Mouse (Mus musculus): ENCODE data around the gene Foxn4. TPM values are rescaled to one million over a fixed set of nuclear protein-coding genes. Genes with fewer than 3 reads are reported as not detected.

The Foxn4 gene
- 0.42 and 1.3 TPM in 2 replicates for polyA plus RNA-seq (2014; fragmentation: Nextera tagmentation; extraction: Ambion mirVana)

- Histone ChIP-seq H3K9me3 (replicated peaks; ENCODE audit: control insufficient read depth, low read length) (no peaks in the 10 kb centered on the region), H3K27me3 (ENCODE audit: control insufficient read depth, insufficient read depth, low read length) (peaks cover 52% of the 10 kb centered on the region), H3K4me2 (ENCODE audit: low read depth, low read length) (peak within 1 kb of the TSS; percentile 80), H3K27ac (replicated peaks; ENCODE audit: low read depth, low read length) (no peak within 1 kb of the TSS), H3K36me3 (replicated peaks; ENCODE audit: control insufficient read depth, insufficient read depth, low read depth, low read length) (no peaks in the 10 kb centered on the region), H3K4me1 (ENCODE audit: control insufficient read depth, insufficient read depth, low read length) (peaks cover 6% of the 10 kb centered on the region; the same call in 1 of the 2 replicates), H3K4me3 (ENCODE audit: low read depth, low read length) (peak within 1 kb of the TSS; percentile 39), H3K9ac (replicated peaks; ENCODE audit: low read length) (no peak within 1 kb of the TSS)
- WGBS = 0% methylated on average over 53 of the region's 56 CpGs
- DNase-seq (ENCODE audit: low spot score) (peak; percentile 69), ATAC-seq (replicated peaks; ENCODE audit: insufficient number of reproducible peaks, low FRiP score, low TSS enrichment, low read depth) (peak; percentile 72)
Observed at GRCm38 (mm10) chr5:114273693-114274402, at the start of gene Foxn4. Gene Foxn4 (minus strand): TSS chr5:114273807.

- Histone ChIP-seq H3K4me3 (ENCODE audit: low read depth, low read length) (no peak overlapping the region), H3K9me3 (replicated peaks; ENCODE audit: control insufficient read depth, low read length) (no peaks in the 10 kb centered on the region), H3K4me1 (ENCODE audit: control insufficient read depth, insufficient read depth, low read length) (no peaks in the 10 kb centered on the region), H3K36me3 (replicated peaks; ENCODE audit: control insufficient read depth, insufficient read depth, low read depth, low read length) (no peaks in the 10 kb centered on the region), H3K27ac (replicated peaks; ENCODE audit: low read depth, low read length) (no peak overlapping the region), H3K9ac (replicated peaks; ENCODE audit: low read length) (no peak overlapping the region), H3K27me3 (ENCODE audit: control insufficient read depth, insufficient read depth, low read length) (no peaks in the 10 kb centered on the region), H3K4me2 (ENCODE audit: low read depth, low read length) (no peak overlapping the region)
- 54% methylated on average over 25 of the region's 25 CpGs for WGBS
- ATAC-seq (replicated peaks; ENCODE audit: insufficient number of reproducible peaks, low FRiP score, low TSS enrichment, low read depth) (no peak), DNase-seq (ENCODE audit: low spot score) (no peak)
Observed at GRCm38 (mm10) chr5:114323105-114323790, 49.6 kb upstream of the Foxn4 start.

- Histone ChIP-seq H3K4me1 (ENCODE audit: control insufficient read depth, insufficient read depth, low read length) (no peaks in the 10 kb centered on the region; the same call in 1 of the 2 replicates), H3K4me2 (ENCODE audit: low read depth, low read length) (no peak overlapping the region), H3K9me3 (replicated peaks; ENCODE audit: control insufficient read depth, low read length) (no peaks in the 10 kb centered on the region), H3K4me3 (ENCODE audit: low read depth, low read length) (no peak overlapping the region), H3K27ac (replicated peaks; ENCODE audit: low read depth, low read length) (no peak overlapping the region), H3K27me3 (ENCODE audit: control insufficient read depth, insufficient read depth, low read length) (no peaks in the 10 kb centered on the region), H3K9ac (replicated peaks; ENCODE audit: low read length) (no peak overlapping the region), H3K36me3 (replicated peaks; ENCODE audit: control insufficient read depth, insufficient read depth, low read depth, low read length) (no peaks in the 10 kb centered on the region)
- no peak for ATAC-seq (replicated peaks; ENCODE audit: insufficient number of reproducible peaks, low FRiP score, low TSS enrichment, low read depth)
- WGBS = 68% methylated on average over 11 of the region's 11 CpGs
- DNase-seq (ENCODE audit: low spot score) = no peak
Observed at GRCm38 (mm10) chr5:114309680-114310036, 36.1 kb upstream of the Foxn4 start.

GRCm38 (mm10) chr5:114308765-114309679 lies 35.4 kb upstream of the Foxn4 start:
- no peak overlapping the region for H3K4me3 ChIP-seq (ENCODE audit: low read depth, low read length)
- 54% methylated on average over 18 of the region's 18 CpGs for WGBS
- H3K27me3 ChIP-seq (ENCODE audit: control insufficient read depth, insufficient read depth, low read length) = no peaks in the 10 kb centered on the region
- H3K4me1 ChIP-seq (ENCODE audit: control insufficient read depth, insufficient read depth, low read length) = no peaks in the 10 kb centered on the region
- DNase-seq (ENCODE audit: low spot score) (peak; percentile 89), ATAC-seq (replicated peaks; ENCODE audit: insufficient number of reproducible peaks, low FRiP score, low TSS enrichment, low read depth) (no peak)
- no peak overlapping the region for H3K27ac ChIP-seq (replicated peaks; ENCODE audit: low read depth, low read length)
- H3K9me3 ChIP-seq (replicated peaks; ENCODE audit: control insufficient read depth, low read length) = no peaks in the 10 kb centered on the region
- no peaks in the 10 kb centered on the region for H3K36me3 ChIP-seq (replicated peaks; ENCODE audit: control insufficient read depth, insufficient read depth, low read depth, low read length)
- H3K4me2 ChIP-seq (ENCODE audit: low read depth, low read length) = no peak overlapping the region
- no peak overlapping the region for H3K9ac ChIP-seq (replicated peaks; ENCODE audit: low read length)

- Histone ChIP-seq H3K4me3 (ENCODE audit: low read depth, low read length) (no peak overlapping the region), H3K9ac (replicated peaks; ENCODE audit: low read length) (no peak overlapping the region), H3K9me3 (replicated peaks; ENCODE audit: control insufficient read depth, low read length) (no peaks in the 10 kb centered on the region), H3K4me1 (ENCODE audit: control insufficient read depth, insufficient read depth, low read length) (no peaks in the 10 kb centered on the region), H3K4me2 (ENCODE audit: low read depth, low read length) (no peak overlapping the region), H3K27me3 (ENCODE audit: control insufficient read depth, insufficient read depth, low read length) (no peaks in the 10 kb centered on the region), H3K27ac (replicated peaks; ENCODE audit: low read depth, low read length) (no peak overlapping the region), H3K36me3 (replicated peaks; ENCODE audit: control insufficient read depth, insufficient read depth, low read depth, low read length) (no peaks in the 10 kb centered on the region)
- ATAC-seq (replicated peaks; ENCODE audit: insufficient number of reproducible peaks, low FRiP score, low TSS enrichment, low read depth) = no peak
- 58% methylated on average over 5 of the region's 5 CpGs for WGBS
- DNase-seq (ENCODE audit: low spot score) = no peak
Observed at GRCm38 (mm10) chr5:114306496-114306895, 32.9 kb upstream of the Foxn4 start.

- Histone ChIP-seq H3K4me1 (ENCODE audit: control insufficient read depth, insufficient read depth, low read length) (peaks cover 2% of the 10 kb centered on the region; the same call in 1 of the 2 replicates), H3K9ac (replicated peaks; ENCODE audit: low read length) (no peak overlapping the region), H3K4me2 (ENCODE audit: low read depth, low read length) (no peak overlapping the region), H3K27ac (replicated peaks; ENCODE audit: low read depth, low read length) (no peak overlapping the region), H3K4me3 (ENCODE audit: low read depth, low read length) (no peak overlapping the region), H3K9me3 (replicated peaks; ENCODE audit: control insufficient read depth, low read length) (no peaks in the 10 kb centered on the region), H3K27me3 (ENCODE audit: control insufficient read depth, insufficient read depth, low read length) (no peaks in the 10 kb centered on the region), H3K36me3 (replicated peaks; ENCODE audit: control insufficient read depth, insufficient read depth, low read depth, low read length) (no peaks in the 10 kb centered on the region)
- WGBS = 81% methylated on average over 6 of the region's 6 CpGs
- DNase-seq (ENCODE audit: low spot score) = no peak
- no peak for ATAC-seq (replicated peaks; ENCODE audit: insufficient number of reproducible peaks, low FRiP score, low TSS enrichment, low read depth)
Observed at GRCm38 (mm10) chr5:114303166-114303565, 29.6 kb upstream of the Foxn4 start.

- no peak overlapping the region for H3K9ac ChIP-seq (replicated peaks; ENCODE audit: low read length)
- H3K4me2 ChIP-seq (ENCODE audit: low read depth, low read length) = no peak overlapping the region
- WGBS = 79% methylated on average over 24 of the region's 24 CpGs
- no peak for ATAC-seq (replicated peaks; ENCODE audit: insufficient number of reproducible peaks, low FRiP score, low TSS enrichment, low read depth)
- H3K27me3 ChIP-seq (ENCODE audit: control insufficient read depth, insufficient read depth, low read length) = no peaks in the 10 kb centered on the region
- H3K4me3 ChIP-seq (ENCODE audit: low read depth, low read length) = no peak overlapping the region
- DNase-seq (ENCODE audit: low spot score) = no peak
- peaks cover 2% of the 10 kb centered on the region; the same call in 1 of the 2 replicates for H3K4me1 ChIP-seq (ENCODE audit: control insufficient read depth, insufficient read depth, low read length)
- no peaks in the 10 kb centered on the region for H3K9me3 ChIP-seq (replicated peaks; ENCODE audit: control insufficient read depth, low read length)
- no peak overlapping the region for H3K27ac ChIP-seq (replicated peaks; ENCODE audit: low read depth, low read length)
- no peaks in the 10 kb centered on the region for H3K36me3 ChIP-seq (replicated peaks; ENCODE audit: control insufficient read depth, insufficient read depth, low read depth, low read length)
Observed at GRCm38 (mm10) chr5:114299883-114300610, 26.4 kb upstream of the Foxn4 start.
